Mouse (Mus musculus): ENCODE results near the gene Kctd5. TPM values are rescaled to one million over a fixed set of nuclear protein-coding genes. Genes with fewer than 3 reads are reported as not detected.
"Not testable (repeated sequence)": the region's sequence is repeated elsewhere in the genome, so short reads cannot be mapped to it uniquely, and the experiment has no call there.

The Kctd5 gene
- 77.8 and 79.9 TPM in 2 replicates for polyA plus RNA-seq (2014; fragmentation: Nextera tagmentation; extraction: Ambion mirVana)

DNA sequence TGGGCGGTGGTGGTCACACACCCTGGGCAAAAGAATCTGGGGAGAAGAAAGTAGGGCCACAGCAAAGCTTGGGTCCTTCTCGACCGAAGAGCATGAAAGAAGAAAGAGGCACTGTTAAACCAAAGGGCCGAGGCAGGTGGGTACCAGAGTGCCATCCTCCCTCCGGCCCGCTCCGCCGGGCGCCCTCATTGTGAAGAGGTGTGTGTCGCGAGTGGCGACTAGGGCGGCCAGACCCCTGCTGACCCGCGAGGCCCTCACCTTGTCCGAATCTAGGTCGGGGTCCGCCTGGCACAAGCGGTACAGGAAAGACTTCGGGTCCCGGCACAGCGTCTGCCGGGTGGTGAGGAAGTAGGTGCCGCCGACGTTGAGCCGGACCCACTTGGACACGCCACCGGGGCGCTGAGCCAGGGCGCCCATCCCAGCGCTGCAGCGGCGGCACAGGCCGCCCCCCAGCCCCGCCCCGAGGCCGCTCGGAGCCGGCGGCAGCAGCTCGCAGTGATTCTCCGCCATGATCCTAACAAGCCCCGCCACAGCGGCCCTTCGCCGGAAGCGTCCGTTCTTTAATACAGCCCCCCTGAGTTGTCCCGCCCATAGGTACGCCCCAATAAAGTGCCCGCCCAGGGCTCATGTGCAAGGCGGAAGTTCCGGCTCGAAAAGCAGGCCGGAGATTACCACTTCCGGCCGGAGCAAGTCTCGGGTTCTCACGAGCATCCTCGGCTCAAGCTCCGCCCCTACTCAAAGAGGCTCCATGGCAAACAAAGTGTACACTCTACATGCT lies at the start of gene Kctd5:
Kctd5 (minus strand) TSS at position 567 of the 778 bp plus-strand sequence.
- Histone ChIP-seq H3K27ac (peak within 1 kb of the TSS; percentile 77), H3K4me3 (replicated peaks; ENCODE audit: low read length) (peak within 1 kb of the TSS; percentile 86), H3K9ac (peak within 1 kb of the TSS; percentile 92), H3K27me3 (ENCODE audit: control insufficient read depth, insufficient read depth, low read length) (no peaks in the 10 kb centered on the region), H3K9me3 (ENCODE audit: control insufficient read depth, low read length) (no peaks in the 10 kb centered on the region), H3K36me3 (replicated peaks; ENCODE audit: control insufficient read depth, insufficient read depth) (peaks cover 29% of the 10 kb centered on the region), H3K4me2 (replicated peaks) (peak within 1 kb of the TSS; percentile 88), H3K4me1 (replicated peaks; ENCODE audit: control insufficient read depth, insufficient read depth, low read length) (peaks cover 17% of the 10 kb centered on the region)
- peak; percentile 98 for DNase-seq (ENCODE audit: low spot score)
- under 1% methylated on average over 58 of the region's 62 CpGs for WGBS
- ATAC-seq (ENCODE audit: low FRiP score), result peak; percentile 98

- no peaks in the 10 kb centered on the region for H3K27me3 ChIP-seq (ENCODE audit: control insufficient read depth, insufficient read depth, low read length)
- H3K4me1 ChIP-seq (replicated peaks; ENCODE audit: control insufficient read depth, insufficient read depth, low read length), result no peaks in the 10 kb centered on the region
- H3K36me3 ChIP-seq (replicated peaks; ENCODE audit: control insufficient read depth, insufficient read depth), result no peaks in the 10 kb centered on the region
- 88% methylated on average over 3 of the region's 3 CpGs for WGBS
- no peak overlapping the region for H3K27ac ChIP-seq
- H3K9ac ChIP-seq, result no peak overlapping the region
- H3K4me3 ChIP-seq (replicated peaks; ENCODE audit: low read length), result no peak overlapping the region
- DNase-seq (ENCODE audit: low spot score), result no peak
- no peak overlapping the region for H3K4me2 ChIP-seq (replicated peaks)
- H3K9me3 ChIP-seq (ENCODE audit: control insufficient read depth, low read length), result no peaks in the 10 kb centered on the region
- ATAC-seq (ENCODE audit: low FRiP score), result no peak
Measured at GRCm38 (mm10) chr17:24119446-24119845, 46.2 kb upstream of the Kctd5 start.

DNA sequence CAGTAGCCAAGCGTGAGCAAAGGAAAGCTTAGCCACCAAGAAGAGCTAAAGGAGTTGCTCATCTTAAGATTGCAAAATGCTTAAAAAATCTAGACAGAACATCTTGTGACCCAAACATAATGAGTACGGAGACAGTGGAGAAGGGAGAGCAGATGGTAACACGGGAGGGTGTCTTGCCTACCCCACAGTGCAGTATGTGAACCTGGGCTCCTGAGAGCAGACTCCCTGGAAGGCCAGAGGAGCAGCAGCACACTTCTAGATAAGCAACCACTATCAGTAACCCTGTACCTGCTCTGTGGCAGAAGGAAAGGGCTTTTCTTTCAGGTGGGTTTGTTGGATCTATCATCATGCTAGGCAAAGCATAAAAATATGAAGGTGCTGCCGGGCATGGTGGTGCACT lies 39.7 kb upstream of the Kctd5 start:
- DNase-seq (ENCODE audit: low spot score) (no peak), ATAC-seq (ENCODE audit: low FRiP score) (no peak)
- Histone ChIP-seq H3K27ac (no peak overlapping the region), H3K4me2 (replicated peaks) (no peak overlapping the region), H3K27me3 (ENCODE audit: control insufficient read depth, insufficient read depth, low read length) (no peaks in the 10 kb centered on the region), H3K9ac (no peak overlapping the region), H3K4me1 (replicated peaks; ENCODE audit: control insufficient read depth, insufficient read depth, low read length) (no peaks in the 10 kb centered on the region), H3K4me3 (replicated peaks; ENCODE audit: low read length) (no peak overlapping the region), H3K9me3 (ENCODE audit: control insufficient read depth, low read length) (no peaks in the 10 kb centered on the region), H3K36me3 (replicated peaks; ENCODE audit: control insufficient read depth, insufficient read depth) (peaks cover 28% of the 10 kb centered on the region)
- 87% methylated on average over 4 of the region's 4 CpGs for WGBS

DNA sequence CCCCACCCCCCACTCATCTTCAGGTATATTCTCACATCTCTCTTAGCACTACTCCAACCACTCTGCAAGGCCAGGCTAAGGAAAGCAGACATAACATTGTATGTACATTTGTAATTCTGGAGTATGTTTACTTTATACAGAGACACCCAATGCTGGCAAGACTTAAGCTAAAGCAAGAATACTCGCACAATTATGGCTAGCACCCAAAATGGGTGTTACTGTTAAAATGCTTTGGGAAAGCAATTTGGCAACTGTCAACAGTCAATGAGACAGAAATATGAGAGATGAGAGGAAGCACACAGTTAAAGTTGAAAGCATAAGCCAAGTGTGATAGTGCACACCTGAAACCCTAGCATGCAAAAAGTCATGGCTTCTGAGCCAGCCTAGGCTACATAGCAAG lies 38.0 kb upstream of the Kctd5 start:
- ATAC-seq (ENCODE audit: low FRiP score) (no peak), DNase-seq (ENCODE audit: low spot score) (no peak)
- Histone ChIP-seq H3K4me3 (replicated peaks; ENCODE audit: low read length) (no peak overlapping the region), H3K9ac (no peak overlapping the region), H3K27ac (no peak overlapping the region), H3K9me3 (ENCODE audit: control insufficient read depth, low read length) (no peaks in the 10 kb centered on the region), H3K27me3 (ENCODE audit: control insufficient read depth, insufficient read depth, low read length) (no peaks in the 10 kb centered on the region), H3K4me2 (replicated peaks) (no peak overlapping the region), H3K36me3 (replicated peaks; ENCODE audit: control insufficient read depth, insufficient read depth) (peaks cover 44% of the 10 kb centered on the region), H3K4me1 (replicated peaks; ENCODE audit: control insufficient read depth, insufficient read depth, low read length) (no peaks in the 10 kb centered on the region)
- 97% methylated on average over 1 of the region's 1 CpGs for WGBS

GRCm38 (mm10) chr17:24108896-24109295 lies 35.6 kb upstream of the Kctd5 start:
- no peak overlapping the region for H3K9ac ChIP-seq
- H3K27me3 ChIP-seq (ENCODE audit: control insufficient read depth, insufficient read depth, low read length), result no peaks in the 10 kb centered on the region
- H3K36me3 ChIP-seq (replicated peaks; ENCODE audit: control insufficient read depth, insufficient read depth), result peaks cover 56% of the 10 kb centered on the region
- no peak overlapping the region for H3K4me2 ChIP-seq (replicated peaks)
- H3K9me3 ChIP-seq (ENCODE audit: control insufficient read depth, low read length), result no peaks in the 10 kb centered on the region
- H3K4me3 ChIP-seq (replicated peaks; ENCODE audit: low read length), result no peak overlapping the region
- H3K4me1 ChIP-seq (replicated peaks; ENCODE audit: control insufficient read depth, insufficient read depth, low read length), result no peaks in the 10 kb centered on the region
- whole genome bisulfite sequencing, result 88% methylated on average over 1 of the region's 1 CpGs
- DNase-seq (ENCODE audit: low spot score) (no peak), ATAC-seq (ENCODE audit: low FRiP score) (no peak)
- no peak overlapping the region for H3K27ac ChIP-seq

GRCm38 (mm10) chr17:24105111-24105510 lies 31.8 kb upstream of the Kctd5 start:
- Histone ChIP-seq H3K4me1 (replicated peaks; ENCODE audit: control insufficient read depth, insufficient read depth, low read length) (no peaks in the 10 kb centered on the region), H3K4me2 (replicated peaks) (no peak overlapping the region), H3K27me3 (ENCODE audit: control insufficient read depth, insufficient read depth, low read length) (no peaks in the 10 kb centered on the region), H3K9ac (no peak overlapping the region), H3K27ac (no peak overlapping the region), H3K4me3 (replicated peaks; ENCODE audit: low read length) (no peak overlapping the region), H3K36me3 (replicated peaks; ENCODE audit: control insufficient read depth, insufficient read depth) (peaks cover 80% of the 10 kb centered on the region), H3K9me3 (ENCODE audit: control insufficient read depth, low read length) (no peaks in the 10 kb centered on the region)
- 87% methylated on average over 2 of the region's 2 CpGs for WGBS
- ATAC-seq (ENCODE audit: low FRiP score) (no peak), DNase-seq (ENCODE audit: low spot score) (no peak)

GRCm38 (mm10) chr17:24098354-24098753 lies 25.1 kb upstream of the Kctd5 start:
- DNase-seq (ENCODE audit: low spot score) (no peak), ATAC-seq (ENCODE audit: low FRiP score) (no peak)
- Histone ChIP-seq H3K4me2 (replicated peaks) (no peak overlapping the region), H3K9me3 (ENCODE audit: control insufficient read depth, low read length) (no peaks in the 10 kb centered on the region), H3K4me3 (replicated peaks; ENCODE audit: low read length) (no peak overlapping the region), H3K4me1 (replicated peaks; ENCODE audit: control insufficient read depth, insufficient read depth, low read length) (no peaks in the 10 kb centered on the region), H3K9ac (no peak overlapping the region), H3K36me3 (replicated peaks; ENCODE audit: control insufficient read depth, insufficient read depth) (peaks cover 68% of the 10 kb centered on the region), H3K27ac (no peak overlapping the region), H3K27me3 (ENCODE audit: control insufficient read depth, insufficient read depth, low read length) (no peaks in the 10 kb centered on the region)
- 98% methylated on average over 4 of the region's 4 CpGs for WGBS

DNA sequence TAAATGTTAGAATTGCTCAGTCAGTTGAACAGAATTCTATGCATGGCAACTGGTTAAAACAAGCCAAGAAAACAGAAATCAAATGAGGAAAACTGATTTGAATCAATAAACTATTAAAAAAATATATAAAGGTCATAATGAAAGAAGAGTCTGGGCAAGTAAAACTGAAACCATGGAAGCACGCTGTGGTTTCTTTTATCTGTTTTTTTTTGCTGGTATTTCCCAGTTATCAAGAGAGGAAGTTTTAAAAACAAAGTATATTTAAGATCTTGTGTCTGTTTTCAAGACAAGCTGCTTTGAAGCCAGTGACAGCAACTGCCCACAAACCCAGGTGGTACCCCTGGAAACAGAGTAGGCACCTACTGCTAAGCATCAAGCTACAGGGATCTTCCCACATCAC lies 17.3 kb upstream of the Kctd5 start:
- WGBS, result 100% methylated on average over 1 of the region's 1 CpGs
- Histone ChIP-seq H3K4me2 (replicated peaks) (no peak overlapping the region), H3K9me3 (ENCODE audit: control insufficient read depth, low read length) (no peaks in the 10 kb centered on the region), H3K4me1 (replicated peaks; ENCODE audit: control insufficient read depth, insufficient read depth, low read length) (no peaks in the 10 kb centered on the region), H3K36me3 (replicated peaks; ENCODE audit: control insufficient read depth, insufficient read depth) (peaks cover 86% of the 10 kb centered on the region), H3K9ac (no peak overlapping the region), H3K4me3 (replicated peaks; ENCODE audit: low read length) (no peak overlapping the region), H3K27ac (no peak overlapping the region), H3K27me3 (ENCODE audit: control insufficient read depth, insufficient read depth, low read length) (no peaks in the 10 kb centered on the region)
- DNase-seq (ENCODE audit: low spot score) (no peak), ATAC-seq (ENCODE audit: low FRiP score) (no peak)

DNA sequence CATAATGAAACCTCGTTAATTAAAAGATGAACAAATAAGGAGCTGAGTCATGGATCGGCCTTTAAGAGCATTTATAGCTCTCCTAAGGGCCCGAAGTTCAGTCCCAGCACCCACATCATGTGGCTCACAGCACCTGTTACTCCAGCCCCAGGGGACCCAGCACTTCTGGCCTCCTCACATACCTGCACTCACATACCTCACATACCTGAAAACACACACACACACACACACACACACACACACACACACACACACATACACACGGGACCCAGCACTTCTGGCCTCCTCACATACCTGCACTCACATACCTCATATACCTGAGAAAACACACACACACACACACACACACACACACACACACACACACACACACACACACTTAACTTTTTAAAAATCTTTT lies 13.1 kb upstream of the Kctd5 start:
- not testable (repeated sequence) for H3K4me3 ChIP-seq (replicated peaks; ENCODE audit: low read length); H3K9me3 ChIP-seq (ENCODE audit: control insufficient read depth, low read length); DNase-seq (ENCODE audit: low spot score); H3K27me3 ChIP-seq (ENCODE audit: control insufficient read depth, insufficient read depth, low read length); H3K27ac ChIP-seq; H3K4me1 ChIP-seq (replicated peaks; ENCODE audit: control insufficient read depth, insufficient read depth, low read length); H3K9ac ChIP-seq; H3K4me2 ChIP-seq (replicated peaks); ATAC-seq (ENCODE audit: low FRiP score)
- peaks cover 81% of the 10 kb centered on the region for H3K36me3 ChIP-seq (replicated peaks; ENCODE audit: control insufficient read depth, insufficient read depth)
- WGBS, result 88% methylated on average over 4 of the region's 4 CpGs

Data from hindbrain, embryonic 14.5 days (tissue).